Mouse (Mus musculus): ENCODE measurements around the gene Kmt2c. TPM values are rescaled to one million over a fixed set of nuclear protein-coding genes. Genes with fewer than 3 reads are reported as not detected.
"Not testable (repeated sequence)": the region's sequence is repeated elsewhere in the genome, so short reads cannot be mapped to it uniquely, and the experiment has no call there.

Gene Kmt2c
- polyA plus RNA-seq, 1 experiment from 2014 or later = 19.3 TPM

DNA sequence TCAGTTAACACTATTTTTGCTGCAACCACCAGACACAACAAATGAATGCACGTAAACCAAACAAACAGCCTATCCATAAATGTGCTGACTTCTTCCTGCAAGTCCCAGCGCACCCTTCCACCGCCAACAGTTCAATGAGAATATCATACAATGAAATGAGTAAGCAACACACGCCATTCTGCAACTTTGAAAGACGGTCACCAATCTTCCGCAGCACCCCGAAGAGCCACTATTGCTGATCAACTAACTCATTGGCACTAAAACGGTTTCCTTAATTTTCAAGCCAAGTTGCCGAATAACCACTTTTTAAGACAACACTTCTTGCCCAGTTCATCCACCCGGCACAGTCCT lies 1.2 kb downstream of the Kmt2c start:
- peak overlapping the region; percentile 70 for H3K4me3 ChIP-seq (ENCODE audit: inconsistent target)
- no peak overlapping the region; the same call in 1 of the 2 replicates for H3K27ac ChIP-seq
- 4% methylated on average over 10 of the region's 10 CpGs for WGBS (ENCODE audit: missing documents)

DNA sequence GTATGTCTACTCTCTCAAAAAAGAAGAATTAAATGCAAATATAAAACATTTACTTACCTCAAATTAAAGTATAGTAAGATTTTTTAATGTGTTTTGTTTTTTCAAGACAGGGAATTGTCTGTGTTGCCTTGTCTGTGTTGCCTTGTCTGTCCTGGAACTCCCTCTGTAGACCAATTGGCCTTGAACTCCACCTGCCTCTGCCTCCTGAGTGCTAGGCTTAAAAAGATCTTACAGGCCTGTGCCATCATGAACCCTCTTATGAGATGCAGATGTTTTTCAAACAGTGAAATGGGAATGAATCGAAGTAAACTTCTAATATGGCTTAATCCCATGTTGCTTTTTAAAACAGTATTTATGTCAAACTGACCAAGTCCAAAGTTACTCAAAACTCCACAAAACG lies 1.9 kb downstream of the Kmt2c start:
- 38% methylated on average over 2 of the region's 2 CpGs for WGBS (ENCODE audit: missing documents)

More for the DNA sequence above, 1.2 kb downstream of the Kmt2c start:
- peaks cover 53% of the 10 kb centered on the region for H3K79me2 ChIP-seq (ENCODE audit: inconsistent target)
- no peaks in the 10 kb centered on the region for H3K36me3 ChIP-seq (ENCODE audit: inconsistent target)

DNA sequence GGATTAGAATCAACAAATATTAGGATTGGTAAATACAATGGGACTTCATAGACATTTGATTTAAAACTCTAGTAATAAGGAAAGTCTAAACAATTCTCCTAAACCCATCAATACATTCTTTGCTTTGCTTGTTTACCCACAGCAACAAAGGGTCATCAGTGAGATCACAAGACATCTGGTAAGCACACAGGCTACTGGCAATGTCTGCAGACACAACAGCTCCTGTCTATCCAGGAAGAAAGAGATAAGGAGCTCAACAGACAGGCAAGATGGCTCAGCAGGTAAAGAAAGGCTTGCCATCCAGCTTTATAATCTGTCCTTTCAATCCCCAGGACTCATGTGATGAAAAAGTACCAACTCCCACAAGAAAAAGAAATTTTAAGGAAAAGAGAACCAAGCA lies 19.7 kb downstream of the Kmt2c start:
- Histone ChIP-seq H3K79me2 (ENCODE audit: inconsistent target) (peaks cover 92% of the 10 kb centered on the region), H3K27ac (no peak overlapping the region), H3K36me3 (ENCODE audit: inconsistent target) (no peaks in the 10 kb centered on the region), H3K4me3 (ENCODE audit: inconsistent target) (no peak overlapping the region)

More for the DNA sequence above, 1.9 kb downstream of the Kmt2c start:
- H3K27ac ChIP-seq = no peak overlapping the region
- peak overlapping the region; percentile 70 for H3K4me3 ChIP-seq (ENCODE audit: inconsistent target)
- H3K79me2 ChIP-seq (ENCODE audit: inconsistent target) = peaks cover 60% of the 10 kb centered on the region
- H3K36me3 ChIP-seq (ENCODE audit: inconsistent target) = no peaks in the 10 kb centered on the region

DNA sequence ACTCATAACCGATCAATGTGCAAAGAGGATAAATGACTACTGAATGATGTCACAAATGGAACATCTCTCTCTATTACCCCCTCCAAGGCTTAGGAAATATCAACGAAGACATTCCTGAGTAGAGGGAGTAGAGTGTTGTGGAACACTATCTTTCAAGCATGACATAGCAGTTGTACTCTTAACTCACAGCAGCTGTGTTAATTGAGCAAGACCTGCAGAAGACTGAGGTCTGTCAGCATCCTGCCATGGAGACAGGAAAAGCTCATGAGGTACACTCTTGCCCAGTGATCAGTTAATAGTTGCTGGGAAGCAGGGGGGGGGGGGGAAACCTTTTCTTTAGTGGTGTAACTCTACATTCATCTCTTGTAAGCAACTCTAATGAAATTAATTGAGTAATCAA lies 22.8 kb downstream of the Kmt2c start:
- Histone ChIP-seq H3K4me3 (ENCODE audit: inconsistent target) (no peak overlapping the region), H3K27ac (no peak overlapping the region), H3K79me2 (ENCODE audit: inconsistent target) (peaks cover 92% of the 10 kb centered on the region), H3K36me3 (ENCODE audit: inconsistent target) (no peaks in the 10 kb centered on the region)
- 54% methylated on average over 2 of the region's 2 CpGs for WGBS (ENCODE audit: missing documents)

DNA sequence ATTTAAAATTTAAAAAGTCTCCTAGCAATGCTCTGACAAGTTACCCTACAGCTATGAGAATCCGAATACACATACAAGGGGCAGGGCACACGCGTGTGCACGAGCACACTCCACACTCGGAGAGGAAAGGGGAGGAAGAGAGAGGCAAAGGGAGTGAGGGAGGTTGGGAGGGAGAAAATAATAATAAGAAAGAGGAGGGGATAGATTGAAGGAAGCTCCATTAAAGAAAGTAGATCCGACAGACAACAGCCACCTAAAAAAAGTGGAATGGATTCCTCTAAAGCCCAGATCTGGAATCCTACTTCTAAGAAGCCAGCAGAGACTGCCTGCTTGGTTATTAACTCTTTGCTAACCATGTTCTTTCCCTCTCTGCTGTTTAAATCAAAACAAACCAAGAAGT lies 26.5 kb downstream of the Kmt2c start:
- Histone ChIP-seq H3K79me2 (ENCODE audit: inconsistent target) (peaks cover 94% of the 10 kb centered on the region), H3K27ac (no peak overlapping the region), H3K4me3 (ENCODE audit: inconsistent target) (no peak overlapping the region), H3K36me3 (ENCODE audit: inconsistent target) (no peaks in the 10 kb centered on the region)
- WGBS (ENCODE audit: missing documents) = 38% methylated on average over 6 of the region's 6 CpGs

DNA sequence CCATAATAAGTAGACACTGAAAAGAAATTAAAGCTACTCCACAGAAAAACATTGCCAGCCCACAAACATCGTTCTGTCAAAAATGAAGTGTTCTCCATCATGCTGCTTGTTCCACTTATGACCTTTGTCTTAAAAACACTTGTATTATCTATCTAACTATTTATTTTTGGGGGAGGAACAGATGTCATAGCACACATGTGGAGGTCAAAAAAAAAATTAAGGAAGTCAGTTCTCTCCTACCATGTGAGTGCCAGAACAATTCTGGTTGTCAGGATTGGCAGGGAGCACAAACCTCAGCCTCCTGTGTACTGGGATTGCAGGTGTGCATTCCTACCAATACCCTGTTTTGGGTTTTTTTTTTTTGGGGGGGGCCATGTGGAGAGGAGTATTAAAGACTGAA lies 36.6 kb downstream of the Kmt2c start:
- WGBS (ENCODE audit: missing documents) = 100% methylated on average over 1 of the region's 1 CpGs
- Histone ChIP-seq H3K36me3 (ENCODE audit: inconsistent target) (no peaks in the 10 kb centered on the region), H3K27ac (no peak overlapping the region)

DNA sequence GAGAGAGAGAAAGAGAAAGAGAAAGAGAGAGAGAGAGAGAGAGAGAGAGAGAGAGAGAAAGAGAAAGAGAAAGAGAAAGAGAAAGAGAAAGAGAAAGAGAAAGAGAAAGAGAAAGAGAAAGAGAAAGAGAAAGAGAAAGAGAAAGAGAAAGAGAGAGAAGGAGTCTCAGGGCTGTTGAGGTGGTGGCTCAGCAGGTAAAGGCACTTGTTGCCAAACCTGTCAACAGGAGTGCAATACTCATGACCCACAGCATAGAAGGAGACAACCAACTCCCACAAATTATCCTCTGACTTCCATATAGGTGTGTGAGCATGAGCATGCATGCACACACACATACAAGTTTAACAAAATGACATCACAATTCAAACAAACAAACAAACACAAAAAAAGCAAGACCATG lies 43.2 kb downstream of the Kmt2c start:
- H3K27ac ChIP-seq; H3K36me3 ChIP-seq (ENCODE audit: inconsistent target); H3K4me3 ChIP-seq (ENCODE audit: inconsistent target): not testable (repeated sequence)
- peaks cover 100% of the 10 kb centered on the region for H3K79me2 ChIP-seq (ENCODE audit: inconsistent target)

More for the DNA sequence above, 36.6 kb downstream of the Kmt2c start:
- H3K79me2 ChIP-seq (ENCODE audit: inconsistent target) = peaks cover 100% of the 10 kb centered on the region
- no peak overlapping the region for H3K4me3 ChIP-seq (ENCODE audit: inconsistent target)

DNA sequence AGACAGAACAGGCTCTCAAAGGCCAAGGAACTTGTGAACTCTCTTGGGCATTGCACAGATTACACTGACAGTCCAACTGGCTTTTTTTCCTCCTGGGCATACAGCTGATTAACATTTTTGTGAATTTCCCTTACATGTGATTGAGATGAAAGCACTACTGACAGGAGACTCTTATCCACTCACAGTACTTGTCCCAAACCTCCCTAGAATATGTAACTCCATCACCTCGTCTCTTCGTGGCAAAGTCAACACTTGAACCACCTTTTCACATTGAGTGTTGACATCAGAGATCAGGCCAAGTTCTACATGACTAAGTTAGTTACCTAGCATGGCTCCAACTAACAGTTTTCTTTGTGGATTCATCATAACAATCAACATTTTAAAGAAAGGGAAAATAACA lies 45.9 kb downstream of the Kmt2c start:
- H3K79me2 ChIP-seq (ENCODE audit: inconsistent target) = peaks cover 100% of the 10 kb centered on the region
- H3K27ac ChIP-seq = no peak overlapping the region
- no peaks in the 10 kb centered on the region for H3K36me3 ChIP-seq (ENCODE audit: inconsistent target)
- H3K4me3 ChIP-seq (ENCODE audit: inconsistent target) = no peak overlapping the region
- WGBS (ENCODE audit: missing documents) = 86% methylated on average over 2 of the region's 2 CpGs

DNA sequence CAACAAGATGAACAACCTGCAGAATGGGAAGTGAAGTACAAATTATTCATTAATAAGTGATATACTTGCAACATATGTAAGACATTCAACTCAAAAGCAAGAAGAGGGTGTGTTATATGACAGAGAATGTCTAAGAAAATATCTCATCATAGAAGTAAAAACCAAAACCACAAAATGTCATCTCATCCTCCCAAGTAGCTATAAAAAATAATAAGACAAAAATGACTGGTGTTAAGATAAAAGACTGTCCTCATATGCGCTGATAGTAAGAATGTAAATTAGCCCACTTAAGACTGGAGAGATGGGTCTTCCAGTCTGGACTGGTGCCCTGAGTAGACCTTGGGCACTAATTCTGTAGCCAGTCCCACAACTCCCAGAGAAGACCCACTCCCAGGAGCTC lies 61.1 kb downstream of the Kmt2c start:
- H3K27ac ChIP-seq = no peak overlapping the region
- peaks cover 55% of the 10 kb centered on the region for H3K79me2 ChIP-seq (ENCODE audit: inconsistent target)
- no peak overlapping the region for H3K4me3 ChIP-seq (ENCODE audit: inconsistent target)
- 94% methylated on average over 1 of the region's 1 CpGs for WGBS (ENCODE audit: missing documents)
- H3K36me3 ChIP-seq (ENCODE audit: inconsistent target) = no peaks in the 10 kb centered on the region

DNA sequence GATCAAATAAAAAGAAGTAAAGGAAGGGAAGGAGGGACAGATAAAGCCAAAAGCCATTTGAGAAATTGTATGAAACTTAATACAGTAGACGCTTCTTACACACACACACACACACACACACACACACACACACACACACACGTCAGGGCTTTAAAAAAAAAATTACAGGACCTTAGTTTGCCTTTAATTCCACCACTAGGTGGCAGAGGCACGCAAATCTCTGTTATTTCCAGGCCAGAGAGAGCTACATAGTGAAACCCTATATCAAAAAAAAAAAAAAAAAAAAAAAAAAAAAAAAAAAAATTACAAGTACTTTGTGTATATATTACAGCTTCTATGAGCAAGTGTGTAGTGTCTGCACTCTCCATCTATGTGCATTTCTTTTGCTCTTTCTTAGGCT lies 62.5 kb downstream of the Kmt2c start:
- Histone ChIP-seq H3K27ac (no peak overlapping the region), H3K4me3 (ENCODE audit: inconsistent target) (no peak overlapping the region), H3K36me3 (ENCODE audit: inconsistent target) (no peaks in the 10 kb centered on the region), H3K79me2 (ENCODE audit: inconsistent target) (peaks cover 62% of the 10 kb centered on the region)
- WGBS (ENCODE audit: missing documents) = 10% methylated on average over 2 of the region's 3 CpGs

DNA sequence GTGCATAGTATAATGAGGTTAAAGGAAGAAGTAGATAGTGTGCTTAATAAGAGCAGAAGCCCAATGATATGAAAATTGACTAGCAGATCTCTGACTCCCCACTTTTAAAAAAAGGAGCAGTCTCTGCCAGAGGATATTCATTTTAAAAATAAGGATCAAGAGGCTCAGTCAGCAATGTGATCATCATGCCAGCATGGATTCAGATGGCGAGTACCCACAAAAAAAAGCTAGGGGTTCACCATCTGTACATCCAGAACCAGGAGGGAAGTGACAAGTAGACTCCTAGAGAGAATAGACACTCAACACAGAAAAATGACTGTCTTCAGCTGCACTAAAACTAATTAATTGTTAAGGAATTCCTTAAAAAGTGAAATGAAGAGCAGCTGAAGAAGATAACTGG lies 76.0 kb downstream of the Kmt2c start:
- Histone ChIP-seq H3K36me3 (ENCODE audit: inconsistent target) (no peaks in the 10 kb centered on the region), H3K79me2 (ENCODE audit: inconsistent target) (peaks cover 83% of the 10 kb centered on the region), H3K4me3 (ENCODE audit: inconsistent target) (no peak overlapping the region), H3K27ac (no peak overlapping the region)
- 84% methylated on average over 1 of the region's 1 CpGs for WGBS (ENCODE audit: missing documents)

DNA sequence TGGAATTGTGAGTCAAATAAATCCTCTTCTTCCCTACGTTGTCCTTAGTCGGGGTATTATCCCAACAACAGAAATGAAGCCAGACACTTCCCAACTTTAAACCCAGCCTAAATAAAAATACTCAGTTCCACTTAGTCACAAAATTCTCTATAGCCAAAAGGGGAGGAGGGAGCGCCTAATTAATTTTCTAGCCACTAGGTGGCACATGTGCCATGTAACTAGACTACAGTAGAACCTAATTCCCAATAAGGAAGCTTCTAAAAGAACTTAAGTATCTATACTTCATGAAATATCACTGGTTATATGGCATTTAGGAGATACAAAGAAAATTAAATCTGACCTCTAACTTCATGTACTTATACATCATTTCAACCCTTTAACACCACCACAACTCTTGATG lies 78.0 kb downstream of the Kmt2c start:
- no peak overlapping the region for H3K4me3 ChIP-seq (ENCODE audit: inconsistent target)
- WGBS (ENCODE audit: missing documents) = 44% methylated on average over 3 of the region's 3 CpGs

DNA sequence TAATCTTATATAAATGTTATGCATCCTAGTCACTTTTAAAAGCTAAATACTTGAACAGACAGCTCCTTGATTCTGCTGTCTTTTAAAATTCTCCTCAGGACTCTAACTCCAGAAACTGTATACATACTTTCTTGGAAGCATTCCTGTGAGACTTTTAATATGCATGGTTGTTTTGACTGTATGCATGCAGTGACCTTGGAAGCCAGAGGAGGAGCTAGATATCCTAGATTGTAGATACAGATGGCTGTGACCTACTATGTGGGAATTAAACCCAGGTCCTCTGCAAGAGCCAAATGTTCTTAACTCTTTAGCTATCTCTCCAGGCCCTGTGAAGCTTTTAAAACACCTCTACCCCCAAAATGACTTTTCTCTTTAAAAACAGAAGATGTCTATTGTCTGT lies 83.2 kb downstream of the Kmt2c start:
- no peaks in the 10 kb centered on the region for H3K36me3 ChIP-seq (ENCODE audit: inconsistent target)
- H3K4me3 ChIP-seq (ENCODE audit: inconsistent target) = no peak overlapping the region
- H3K79me2 ChIP-seq (ENCODE audit: inconsistent target) = peaks cover 35% of the 10 kb centered on the region; the same call in 1 of the 2 replicates
- no peak overlapping the region for H3K27ac ChIP-seq

More for the DNA sequence above, 78.0 kb downstream of the Kmt2c start:
- H3K27ac ChIP-seq = no peak overlapping the region
- H3K79me2 ChIP-seq (ENCODE audit: inconsistent target) = peaks cover 78% of the 10 kb centered on the region
- no peaks in the 10 kb centered on the region for H3K36me3 ChIP-seq (ENCODE audit: inconsistent target)

DNA sequence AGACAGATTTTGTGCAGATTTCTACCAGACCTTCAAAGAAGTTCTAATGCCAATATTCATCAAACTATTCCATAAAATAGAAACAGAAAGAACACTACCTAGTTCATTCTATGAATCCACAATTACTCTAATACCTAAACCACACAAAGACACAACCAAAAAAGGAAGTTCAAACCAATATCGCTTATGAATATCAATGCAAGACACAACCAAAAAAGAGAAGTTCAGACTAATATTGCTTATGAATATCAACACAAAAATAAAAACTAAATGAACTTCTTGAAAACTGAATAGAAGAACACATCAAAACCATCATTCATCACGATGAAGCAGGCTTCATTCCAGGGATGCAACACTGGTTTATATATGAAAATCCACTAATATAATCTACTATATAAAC lies 101.9 kb downstream of the Kmt2c start:
- Histone ChIP-seq H3K36me3 (ENCODE audit: inconsistent target) (0 out of 2 replicates have a peak, but pooled peaks cover 13% of the 10 kb centered on the region), H3K27ac (no peak overlapping the region), H3K4me3 (ENCODE audit: inconsistent target) (no peak overlapping the region), H3K79me2 (ENCODE audit: inconsistent target) (no peaks in the 10 kb centered on the region)
- WGBS (ENCODE audit: missing documents) = 81% methylated on average over 2 of the region's 2 CpGs

DNA sequence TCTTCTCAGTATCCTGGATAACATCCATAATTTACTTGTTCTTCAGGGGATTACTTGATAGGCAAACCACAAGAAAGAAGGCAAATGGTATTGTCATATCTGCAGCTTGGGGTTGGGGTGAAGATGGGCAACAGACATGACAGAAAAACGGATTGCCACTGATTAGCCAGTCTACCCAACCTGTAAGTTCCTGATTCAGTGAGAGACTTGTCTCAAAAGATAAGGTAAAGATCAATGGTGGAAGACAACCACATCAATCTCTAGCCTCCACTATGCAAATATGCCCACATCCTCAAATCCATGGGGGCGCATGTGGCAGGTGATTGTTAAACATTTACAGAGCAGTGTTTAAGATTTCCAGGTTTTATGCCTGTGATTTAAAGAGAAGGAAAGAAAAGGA lies 105.9 kb downstream of the Kmt2c start:
- WGBS (ENCODE audit: missing documents) = 97% methylated on average over 2 of the region's 2 CpGs
- Histone ChIP-seq H3K79me2 (ENCODE audit: inconsistent target) (no peaks in the 10 kb centered on the region), H3K27ac (no peak overlapping the region), H3K36me3 (ENCODE audit: inconsistent target) (0 out of 2 replicates have a peak, but pooled peaks cover 8% of the 10 kb centered on the region), H3K4me3 (ENCODE audit: inconsistent target) (no peak overlapping the region)

DNA sequence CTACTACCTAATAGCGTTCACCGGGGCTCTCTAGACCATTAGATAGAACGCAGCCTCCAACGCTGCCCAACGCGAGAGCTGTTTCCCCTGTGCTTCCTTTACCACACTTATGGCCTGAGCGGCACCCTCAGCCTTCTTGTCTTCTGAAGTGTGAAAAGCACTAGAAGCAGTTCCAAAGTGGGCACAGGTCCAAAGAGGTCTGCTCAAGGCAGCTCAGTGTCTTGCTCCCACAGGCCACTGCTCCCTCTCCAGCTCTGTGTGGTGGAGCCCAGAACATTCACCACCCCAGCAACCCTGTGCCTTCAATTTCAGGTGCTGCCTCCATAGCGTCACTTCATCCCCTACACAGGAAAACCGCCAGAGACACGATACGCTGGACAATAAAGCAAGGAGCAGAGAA lies 115.0 kb downstream of the Kmt2c start:
- Histone ChIP-seq H3K4me3 (ENCODE audit: inconsistent target) (no peak overlapping the region), H3K79me2 (ENCODE audit: inconsistent target) (no peaks in the 10 kb centered on the region), H3K27ac (no peak overlapping the region), H3K36me3 (ENCODE audit: inconsistent target) (peaks cover 14% of the 10 kb centered on the region; the same call in 1 of the 2 replicates)
- 95% methylated on average over 11 of the region's 11 CpGs for WGBS (ENCODE audit: missing documents)
